Mouse (Mus musculus) hindbrain, embryonic 16.5 days (tissue): Measurements from ENCODE around the gene Kif15. TPM values are rescaled to one million over a fixed set of nuclear protein-coding genes. Genes with fewer than 3 reads are reported as not detected.

Experiments used
- ATAC-seq: fragments of 200-750 bp; cut with Nextera tagmentation; 2 replicates; pipeline ENCODE4 v1.8.0; 2017; ENCODE audit warnings: moderate TSS enrichment, moderate library complexity
- H3K27ac ChIP-seq: fragments of 300-500 bp; sonication (generic); 2 replicates; pipeline ENCODE4 v1.5.1; 2014; ENCODE audit warnings: low read depth, mild to moderate bottlenecking, control low read depth, low read length, moderate library complexity
- H3K27me3 ChIP-seq: fragments of 300-500 bp; sonication (generic); replicated peaks from 2 replicates; pipeline ENCODE4 v1.6.1; 2014; ENCODE audit warnings: low read length; ENCODE audit not compliant: control insufficient read depth, insufficient read depth
- H3K36me3 ChIP-seq: fragments of 300-500 bp; sonication (generic); 2 replicates; pipeline ENCODE4 v1.6.1; 2014; ENCODE audit warnings: mild to moderate bottlenecking, low read length, moderate library complexity, mixed read lengths; ENCODE audit not compliant: control insufficient read depth, insufficient read depth
- H3K4me1 ChIP-seq: fragments of 300-500 bp; sonication (generic); 2 replicates; pipeline ENCODE4 v1.6.1; 2014; ENCODE audit warnings: low read depth, low read length; ENCODE audit not compliant: control insufficient read depth, insufficient read depth
- H3K4me2 ChIP-seq: fragments of 300-500 bp; sonication (generic); 2 replicates; pipeline ENCODE4 v1.6.1; 2014; ENCODE audit warnings: mild to moderate bottlenecking, low read length, control low read depth, moderate library complexity
- H3K4me3 ChIP-seq: fragments of 300-500 bp; sonication (generic); 2 replicates; pipeline ENCODE4 v1.5.1; 2014; ENCODE audit warnings: mild to moderate bottlenecking, low read length, control low read depth, moderate library complexity
- H3K9ac ChIP-seq: fragments of 300-500 bp; sonication (generic); 2 replicates; pipeline ENCODE4 v1.6.1; 2014; ENCODE audit warnings: low read depth, mild to moderate bottlenecking, control low read depth, low read length, moderate library complexity
- H3K9me3 ChIP-seq: fragments of 300-500 bp; sonication (generic); 2 replicates; pipeline ENCODE4 v1.6.1; 2014; ENCODE audit warnings: mild to moderate bottlenecking, low read length, moderate library complexity; ENCODE audit not compliant: control insufficient read depth
- WGBS: fragments of 180-500 bp; shearing (Covaris S2); extraction: QIAGEN DNeasy Blood & Tissue Kit; methylation state at CpG from one replicate; pipeline ENCODE4 v1.1.7; 2014; 5-methylcytosine and 5-hydroxymethylcytosine counted together
- polyA plus RNA-seq: library from polyadenylated mRNA; unstranded; fragments of >200 nt; fragmentation: Nextera tagmentation; extraction: Ambion mirVana; gene quantifications from 2 replicates; pipeline ENCODE4 v1.2.1, GENCODE M21; 2015

The Kif15 gene
- polyA plus RNA-seq, 1 experiment from 2014 or later = 8.2 TPM

DNA sequence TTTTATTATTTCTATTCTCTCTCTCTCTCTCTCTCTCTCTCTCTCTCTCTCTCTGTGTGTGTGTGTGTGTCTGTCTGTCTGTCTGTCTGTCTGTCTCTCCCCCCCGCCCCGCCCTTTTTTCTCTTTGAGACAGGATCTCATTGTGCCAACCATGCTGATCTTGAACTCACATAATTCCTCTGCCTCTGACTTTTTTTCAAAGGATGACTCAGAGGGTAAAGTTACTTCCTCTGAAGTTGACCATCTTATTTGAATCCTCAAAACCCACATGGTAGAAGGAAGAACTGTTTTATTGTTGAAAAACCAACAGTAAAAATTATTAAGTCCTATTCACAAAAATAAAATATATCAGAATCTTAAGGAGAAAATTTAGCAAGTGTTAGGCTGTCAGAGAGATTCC lies 53.9 kb downstream of the Kif15 start:
- H3K9me3 ChIP-seq = no peaks in the 10 kb centered on the region
- 93% methylated on average over 2 of the region's 2 CpGs for WGBS
- no peak for ATAC-seq
- no peak overlapping the region for H3K9ac ChIP-seq
- no peaks in the 10 kb centered on the region; the same call in 1 of the 2 replicates for H3K36me3 ChIP-seq
- no peaks in the 10 kb centered on the region for H3K27me3 ChIP-seq
- no peak overlapping the region for H3K4me2 ChIP-seq
- H3K4me3 ChIP-seq = no peak overlapping the region
- H3K4me1 ChIP-seq = no peaks in the 10 kb centered on the region
- H3K27ac ChIP-seq = no peak overlapping the region

DNA sequence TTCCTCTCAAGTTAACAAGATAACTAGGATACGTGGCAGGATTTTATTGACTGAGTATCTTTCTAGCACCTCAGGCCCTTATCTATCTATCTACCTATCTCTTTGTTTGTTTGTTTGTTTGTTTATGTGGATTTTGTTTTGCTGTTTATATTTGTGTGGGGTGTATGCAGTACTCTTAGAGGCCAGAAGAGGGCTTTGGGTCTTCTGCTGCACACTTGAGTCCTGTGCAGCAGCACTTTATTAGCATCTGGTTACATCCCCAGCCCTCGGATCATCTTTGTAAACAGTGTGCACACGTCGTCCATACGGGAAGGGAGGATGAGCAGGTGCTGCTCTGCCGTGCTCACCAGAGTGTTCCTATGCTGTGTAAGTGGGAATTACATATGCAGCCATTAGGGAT lies 55.2 kb downstream of the Kif15 start:
- Histone ChIP-seq H3K27me3 (no peaks in the 10 kb centered on the region), H3K9me3 (no peaks in the 10 kb centered on the region), H3K4me3 (no peak overlapping the region), H3K4me2 (no peak overlapping the region), H3K9ac (no peak overlapping the region), H3K36me3 (no peaks in the 10 kb centered on the region; the same call in 1 of the 2 replicates), H3K4me1 (no peaks in the 10 kb centered on the region), H3K27ac (no peak overlapping the region)
- no peak for ATAC-seq
- WGBS = 77% methylated on average over 6 of the region's 6 CpGs

DNA sequence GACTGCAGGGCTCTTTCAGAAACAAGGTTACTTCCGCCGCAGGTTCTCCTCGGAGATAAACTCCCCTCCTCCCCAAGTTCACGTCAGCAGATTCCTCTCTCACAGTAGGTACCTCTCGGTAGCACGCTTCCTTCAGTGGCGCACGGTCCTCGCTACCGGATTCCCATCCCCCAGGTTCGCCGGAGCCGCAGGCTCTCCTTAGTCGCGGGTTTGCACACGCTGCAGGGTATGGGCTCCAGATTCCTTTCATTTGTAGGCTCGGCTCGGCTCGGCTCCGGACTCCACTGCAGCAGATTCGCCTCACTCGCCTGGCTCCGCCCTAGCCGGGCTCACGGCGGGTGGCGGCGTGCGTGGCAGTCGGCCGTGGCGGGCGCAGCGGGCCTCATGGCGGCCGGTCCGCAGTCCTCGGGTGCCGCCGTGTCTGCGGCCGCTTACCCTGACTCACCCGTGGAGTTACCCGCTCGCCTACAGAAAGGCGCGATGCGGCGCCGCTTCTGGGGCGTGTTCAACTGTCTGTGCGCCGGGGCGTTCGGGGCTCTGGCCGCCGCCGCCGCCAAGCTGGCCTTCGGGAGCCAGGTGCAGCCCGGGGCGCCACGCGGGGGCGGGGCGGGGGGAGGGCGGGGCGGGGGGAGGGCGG lies 70.3 kb downstream of the Kif15 start, which contains the start of gene Tmem42:
Gene Tmem42, plus strand, starts transcription at position 332 of the 637 bp plus-strand sequence.
- H3K4me2 ChIP-seq = peak within 1 kb of the TSS; percentile 84
- peak within 1 kb of the TSS; percentile 85 for H3K9ac ChIP-seq
- H3K4me1 ChIP-seq = peaks cover 12% of the 10 kb centered on the region
- H3K4me3 ChIP-seq = peak within 1 kb of the TSS; percentile 62
- no peaks in the 10 kb centered on the region for H3K9me3 ChIP-seq
- no peaks in the 10 kb centered on the region for H3K36me3 ChIP-seq
- 1% methylated on average over 48 of the region's 69 CpGs for WGBS
- H3K27ac ChIP-seq = peak within 1 kb of the TSS; percentile 85
- H3K27me3 ChIP-seq = no peaks in the 10 kb centered on the region
- peak; percentile 98 for ATAC-seq

DNA sequence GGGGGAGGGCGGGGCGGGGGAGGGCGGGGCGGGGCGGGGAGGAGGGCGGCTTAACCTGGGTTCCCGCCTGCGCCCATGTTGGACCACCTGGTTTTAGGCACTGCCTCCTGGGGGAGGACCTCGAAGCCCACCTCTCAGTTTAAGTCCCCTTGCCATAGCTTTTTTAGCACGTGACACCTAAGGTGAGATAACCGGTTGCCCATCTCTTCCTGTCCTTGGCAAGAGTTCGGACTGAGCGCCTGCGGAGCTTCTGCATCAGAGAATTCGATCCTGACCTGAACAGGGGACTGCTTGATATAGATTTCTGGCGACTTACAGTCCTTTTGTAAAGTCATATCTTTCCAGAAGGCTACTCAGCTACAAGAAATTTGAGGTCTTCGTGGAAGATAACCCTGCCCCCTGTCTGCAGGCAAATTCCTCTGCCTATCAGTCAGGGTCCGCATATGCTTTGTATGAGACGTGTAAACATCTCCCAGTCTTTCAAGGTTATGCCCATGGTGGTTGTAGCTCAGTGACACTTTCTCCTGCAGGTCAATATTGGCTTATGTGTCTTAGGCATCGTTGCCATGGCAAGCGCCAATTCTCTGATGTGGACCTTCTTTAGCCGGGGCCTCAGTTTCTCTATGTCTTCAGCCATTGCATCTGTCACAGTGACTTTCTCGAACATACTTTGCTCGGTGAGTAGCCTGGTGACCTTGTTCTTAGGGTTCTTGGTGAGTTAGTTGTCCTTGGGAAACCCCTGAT lies 71.0 kb downstream of the Kif15 start:
- Histone ChIP-seq H3K4me3 (peak overlapping the region; percentile 62), H3K9me3 (no peaks in the 10 kb centered on the region), H3K27me3 (no peaks in the 10 kb centered on the region), H3K4me2 (peak overlapping the region; percentile 84), H3K36me3 (no peaks in the 10 kb centered on the region), H3K27ac (peak overlapping the region; percentile 85), H3K4me1 (peaks cover 12% of the 10 kb centered on the region), H3K9ac (peak overlapping the region; percentile 85)
- WGBS = 42% methylated on average over 16 of the region's 24 CpGs
- peak; percentile 48 for ATAC-seq

DNA sequence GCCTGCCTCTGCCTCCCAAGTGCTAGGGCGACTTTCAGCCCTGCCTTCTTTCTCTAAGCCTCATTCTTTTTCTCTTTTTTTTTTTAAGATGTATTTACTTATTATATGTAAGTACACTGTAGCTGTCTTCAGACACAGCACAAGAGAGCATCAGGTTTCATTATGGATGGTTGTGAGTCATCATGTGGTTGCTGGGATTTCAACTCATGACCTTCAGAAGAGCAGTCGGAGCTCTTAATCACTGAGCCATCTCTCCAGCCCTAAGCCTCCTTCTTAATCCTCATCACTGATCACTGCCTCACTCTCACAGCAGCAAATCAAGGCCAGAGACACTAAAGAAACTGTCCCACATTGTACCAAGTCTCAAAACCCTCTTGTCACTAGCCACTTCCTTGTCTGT lies 73.4 kb downstream of the Kif15 start:
- H3K4me1 ChIP-seq = peaks cover 12% of the 10 kb centered on the region
- 90% methylated on average over 2 of the region's 2 CpGs for WGBS
- no peaks in the 10 kb centered on the region for H3K27me3 ChIP-seq
- no peak overlapping the region for H3K9ac ChIP-seq
- no peak overlapping the region for H3K27ac ChIP-seq
- H3K4me3 ChIP-seq = no peak overlapping the region
- no peaks in the 10 kb centered on the region for H3K9me3 ChIP-seq
- H3K4me2 ChIP-seq = no peak overlapping the region
- no peak for ATAC-seq
- H3K36me3 ChIP-seq = no peaks in the 10 kb centered on the region

DNA sequence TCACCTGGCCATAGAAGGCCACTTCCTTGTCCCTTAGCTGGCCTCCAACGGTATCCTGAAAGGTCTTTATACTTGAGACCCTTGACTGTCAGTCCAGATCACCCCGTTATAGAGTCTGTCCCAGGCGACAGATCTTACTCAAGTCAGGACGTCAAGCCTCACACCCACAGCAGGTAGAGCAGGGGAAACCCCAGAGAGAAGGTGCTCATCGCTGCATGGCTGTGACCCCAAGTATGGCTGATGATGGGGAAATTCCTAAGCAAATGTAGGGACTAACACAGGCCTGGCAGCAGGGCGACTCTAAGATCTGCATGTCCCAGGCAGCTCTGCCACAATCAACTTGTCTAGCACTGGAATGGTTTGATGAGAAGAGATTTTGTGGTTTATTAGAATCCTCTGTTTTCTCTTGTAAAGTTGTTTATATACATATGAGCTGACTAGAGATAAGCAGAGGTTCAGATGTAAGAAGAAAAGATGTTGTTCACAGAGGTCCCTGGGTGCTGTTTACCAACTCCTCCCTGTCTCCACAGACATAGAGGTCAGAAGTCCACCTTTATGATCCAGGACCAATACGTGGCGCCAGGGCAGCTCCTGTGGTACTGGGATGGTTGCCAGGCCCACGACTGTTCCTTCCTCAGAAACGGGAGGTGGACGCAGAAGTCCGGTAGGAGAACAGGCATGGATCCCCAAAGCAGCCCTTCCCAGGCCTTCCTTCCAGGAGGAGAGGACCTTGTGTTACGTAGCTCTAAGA lies 80.8 kb downstream of the Kif15 start:
- Histone ChIP-seq H3K4me1 (no peaks in the 10 kb centered on the region), H3K27ac (no peak overlapping the region), H3K27me3 (no peaks in the 10 kb centered on the region), H3K36me3 (no peaks in the 10 kb centered on the region), H3K9ac (no peak overlapping the region), H3K4me2 (no peak overlapping the region), H3K4me3 (no peak overlapping the region), H3K9me3 (no peaks in the 10 kb centered on the region)
- WGBS = 85% methylated on average over 13 of the region's 13 CpGs
- ATAC-seq = no peak

DNA sequence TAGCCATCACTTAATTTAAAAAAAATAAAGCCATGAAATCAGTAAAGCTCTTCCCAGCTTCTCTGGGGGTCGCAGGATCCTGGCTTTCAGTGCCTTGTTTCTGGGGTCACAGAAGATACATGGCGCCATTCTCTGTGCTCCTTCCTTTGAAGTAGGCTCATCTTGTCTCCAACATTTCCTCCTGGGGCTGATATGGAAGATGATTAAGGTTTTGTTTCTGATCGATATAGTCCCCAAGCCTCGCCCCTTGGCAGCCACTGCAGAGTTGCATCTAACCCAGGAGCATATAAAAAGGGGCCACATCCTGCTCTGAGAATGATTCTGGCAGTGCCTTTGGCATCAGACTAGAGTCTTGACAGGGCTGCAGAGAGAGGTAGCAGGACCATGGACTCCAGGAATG lies 83.6 kb downstream of the Kif15 start, which contains the start of gene Tgm4:
Gene Tgm4, plus strand, starts transcription at position 301 of the 400 bp plus-strand sequence.
- H3K27me3 ChIP-seq = no peaks in the 10 kb centered on the region

DNA sequence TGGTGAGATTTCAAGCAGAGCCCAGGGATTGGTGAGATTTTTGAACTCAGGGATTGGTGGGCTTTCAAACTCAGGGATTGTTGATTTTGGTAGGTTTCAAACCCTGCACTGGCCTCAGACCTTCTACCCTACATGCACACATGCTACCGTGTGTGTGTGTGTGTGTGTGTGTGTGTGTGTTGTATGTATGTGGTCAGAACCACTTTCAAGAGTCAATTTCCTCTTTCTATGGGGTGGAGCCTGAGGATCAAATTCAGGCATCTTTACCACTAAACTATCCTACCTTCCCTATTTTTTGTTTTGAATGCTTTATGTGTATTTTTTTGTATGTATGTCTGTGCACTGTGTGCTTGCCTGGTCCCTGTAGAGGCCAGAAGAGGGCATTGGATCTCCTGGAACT lies 96.8 kb downstream of the Kif15 start:
- WGBS = 83% methylated on average over 1 of the region's 1 CpGs
- Histone ChIP-seq H3K4me3 (no peak overlapping the region), H3K36me3 (no peaks in the 10 kb centered on the region), H3K4me1 (no peaks in the 10 kb centered on the region), H3K27ac (no peak overlapping the region), H3K9me3 (no peaks in the 10 kb centered on the region), H3K4me2 (no peak overlapping the region), H3K9ac (no peak overlapping the region), H3K27me3 (no peaks in the 10 kb centered on the region)
- no peak for ATAC-seq

More for the DNA sequence above, 83.6 kb downstream of the Kif15 start, which contains the start of gene Tgm4:
- no peak within 1 kb of the TSS for H3K4me2 ChIP-seq
- H3K4me3 ChIP-seq = no peak within 1 kb of the TSS
- 86% methylated on average over 4 of the region's 4 CpGs for WGBS
- ATAC-seq = no peak
- no peaks in the 10 kb centered on the region for H3K4me1 ChIP-seq
- no peak within 1 kb of the TSS for H3K9ac ChIP-seq
- no peaks in the 10 kb centered on the region for H3K9me3 ChIP-seq
- H3K27ac ChIP-seq = no peak within 1 kb of the TSS
- no peaks in the 10 kb centered on the region for H3K36me3 ChIP-seq

DNA sequence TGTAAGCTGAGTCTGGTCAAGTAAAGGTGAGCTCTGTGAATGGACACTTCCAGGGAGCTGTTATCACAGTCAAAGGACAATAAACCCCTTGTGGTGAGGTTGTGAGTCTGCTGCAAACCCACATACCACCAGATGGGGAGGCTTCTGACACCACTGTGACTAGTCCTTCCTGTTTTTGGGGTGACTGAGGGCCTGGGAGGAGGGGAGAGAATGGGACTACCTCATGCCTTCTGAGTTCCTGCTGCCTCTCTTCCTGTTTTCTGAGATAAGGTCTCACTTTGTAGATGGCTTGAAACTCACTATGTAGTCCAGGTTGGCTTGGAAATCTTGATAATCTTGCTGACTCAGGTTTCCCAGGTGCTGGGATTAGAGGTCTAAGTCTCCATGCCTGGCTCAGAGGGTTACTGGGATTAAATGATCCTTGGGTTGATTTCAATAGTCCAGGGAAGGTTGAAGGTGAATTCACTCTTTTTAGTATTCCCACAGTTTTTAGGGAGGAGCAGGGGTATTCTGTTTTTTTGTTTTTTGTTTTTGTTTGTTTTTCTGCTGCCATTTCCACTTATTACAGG lies 108.0 kb downstream of the Kif15 start:
- Histone ChIP-seq H3K9me3 (no peaks in the 10 kb centered on the region), H3K4me1 (no peaks in the 10 kb centered on the region), H3K36me3 (no peaks in the 10 kb centered on the region), H3K9ac (no peak overlapping the region), H3K4me2 (no peak overlapping the region), H3K27ac (no peak overlapping the region), H3K27me3 (no peaks in the 10 kb centered on the region), H3K4me3 (no peak overlapping the region)
- ATAC-seq = no peak
